Mouse (Mus musculus) gastrocnemius, postnatal 36 days (tissue): ENCODE results near the gene Fscn3. TPM values are rescaled to one million over a fixed set of nuclear protein-coding genes. Genes with fewer than 3 reads are reported as not detected.

Source experiments
- DNase-seq, 2 experiments: peaks; one replicate each; pipeline ENCODE4 v3.0.0; 2022
- intact Hi-C: fragments of 180-260 bp; cut with DNase I; formaldehyde crosslinking; loops from one replicate; pipeline ENCODE4 v1.15.1; 2025
- total RNA-seq, 2 experiments: library from RNA; stranded (reverse); gene quantifications; 2 replicates each; pipeline ENCODE4 v1.2.3; 2021

Gene Fscn3
- total RNA-seq, 2 experiments from 2014 or later, result not detected

- DNase-seq, result peak; percentile 97 to 99
- intact Hi-C loops, result loop anchor here (5.0 kb wide), 2 partner anchors 58 to 218 kb away; partner anchors contain the start of gene Arf5
Measured at GRCm38 (mm10) chr6:28479865-28480751, 52.5 kb downstream of the Fscn3 start.

DNA sequence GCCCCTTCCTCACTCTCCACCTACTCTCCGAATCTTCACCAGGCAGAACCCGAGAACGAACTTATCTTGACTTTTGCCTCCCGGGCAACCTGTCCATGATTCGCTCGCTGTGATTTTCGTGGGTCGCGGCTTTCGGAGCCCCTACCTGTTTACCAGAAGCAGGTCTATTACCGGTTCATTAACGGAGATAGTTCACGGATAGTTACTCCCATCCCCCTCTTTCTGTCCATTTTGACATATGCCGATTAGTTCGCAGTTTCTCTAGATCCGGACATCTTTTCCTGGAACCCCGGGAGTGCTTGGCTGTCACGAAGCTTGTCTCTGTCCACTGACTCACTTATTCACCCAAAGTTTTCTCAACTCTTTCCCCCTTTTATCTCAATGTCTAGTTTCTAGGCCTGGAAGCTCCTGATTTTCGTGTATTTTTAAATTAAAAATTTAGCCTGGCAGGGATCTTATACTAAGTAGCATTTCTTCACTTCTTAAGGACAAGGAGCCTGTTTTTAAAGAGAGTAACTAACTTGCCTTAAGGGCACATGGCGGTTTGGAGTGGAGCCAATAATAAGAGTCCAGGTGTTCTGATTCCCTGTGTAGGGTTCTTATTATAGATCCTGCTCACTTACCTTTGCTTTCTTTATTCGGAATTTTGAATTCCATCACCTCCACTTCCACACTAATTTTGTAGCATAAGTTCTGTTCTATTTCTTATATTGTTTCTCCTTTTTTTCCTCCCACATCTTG lies 53.3 kb downstream of the Fscn3 start:
- no peak for DNase-seq
- intact Hi-C loops, result no loop called here

GRCm38 (mm10) chr6:28482711-28483315 lies 55.2 kb downstream of the Fscn3 start:
- DNase-seq, result no peak
- intact Hi-C loops, result no loop called here

- intact Hi-C loops, result no loop called here
- no peak for DNase-seq
Measured at GRCm38 (mm10) chr6:28486008-28486407, 58.4 kb downstream of the Fscn3 start.

DNA sequence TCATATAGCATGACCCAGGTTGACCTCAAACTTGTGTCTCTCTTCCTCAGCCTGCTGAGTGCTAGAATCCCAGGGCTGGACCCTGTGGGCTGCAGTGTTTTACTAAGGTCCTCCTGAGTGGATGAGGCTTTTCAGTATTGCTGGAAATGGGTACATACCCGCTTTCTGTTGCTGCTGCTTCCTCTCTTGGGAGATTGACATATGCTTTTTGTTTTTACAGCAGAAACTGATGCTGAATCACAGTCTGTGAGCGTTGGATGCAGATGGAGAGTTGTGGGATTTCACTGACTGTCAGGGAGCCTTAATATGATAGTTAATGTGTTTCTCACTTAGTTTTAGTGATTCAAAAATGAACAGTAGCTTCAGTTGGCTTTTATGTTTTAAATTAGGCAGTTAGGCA lies 58.9 kb downstream of the Fscn3 start:
- intact Hi-C loops, result no loop called here
- DNase-seq, result no peak

DNA sequence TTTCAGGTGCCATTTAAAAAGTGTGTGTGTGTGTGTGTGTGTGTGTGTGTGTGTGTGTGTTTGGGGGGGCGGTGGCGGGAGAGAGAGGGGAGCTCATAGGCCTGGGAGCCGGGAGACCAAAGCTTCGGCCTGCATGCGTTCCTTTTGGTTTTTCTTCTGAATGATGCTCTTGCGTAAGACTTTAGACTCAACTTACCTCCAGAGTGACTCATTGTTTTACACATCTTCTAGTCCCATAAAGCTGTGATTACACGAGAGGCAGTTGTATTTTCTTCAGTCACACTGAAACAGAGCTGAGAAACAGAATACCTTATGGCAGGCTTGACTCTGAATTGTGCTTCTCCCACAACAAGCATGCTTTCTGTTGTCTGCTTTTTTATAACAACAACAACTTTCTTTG lies 59.3 kb downstream of the Fscn3 start:
- DNase-seq, result no peak
- intact Hi-C loops, result no loop called here

Other genes with a start within 250 kb of the Fscn3 start
- 1 to 10 TPM; 5.7 to 5.9 TPM for gene Zfp800, start 29.8 kb upstream of the Fscn3 start, total RNA-seq
- 10 to 100 TPM; 74.6 to 77.3 TPM for gene Arf5, start 4.2 kb upstream of the Fscn3 start, total RNA-seq
- gene Gcc1, start 601 bp downstream of the Fscn3 start, total RNA-seq, result 1 to 10 TPM; 4.8 to 5.9 TPM
- not detected for gene Pax4, start 21.6 kb downstream of the Fscn3 start, total RNA-seq
- gene Snd1, start 47.4 kb downstream of the Fscn3 start, total RNA-seq, result 10 to 100 TPM; 38.8 to 38.9 TPM